Mouse (Mus musculus) ovary, adult 18-20 months (tissue): ENCODE measurements at regions not wholly inside any gene's neighbourhood (a gene's known extent, or its start where the extent isn't known, plus 50 kb on each side); places are given as distances from the start of the nearest gene placed in this dataset.
A peak's percentile ranks its signal among the peaks of the same experiment; 100 is the strongest.
"Not testable (repeated sequence)": the region's sequence is repeated elsewhere in the genome, so short reads cannot be mapped to it uniquely, and the experiment has no call there.

Experiments used
- DNase-seq: peaks from one replicate; pipeline ENCODE4 v3.0.0; 2022; ENCODE audit warnings: low spot score, mixed read lengths

- peak; percentile 5 for DNase-seq
Observed at GRCm38 (mm10) chr14:27562564-27562963, 54.3 kb upstream of the Ccdc66 start.

- DNase-seq, result not testable (repeated sequence)
Observed at GRCm38 (mm10) chr14:27561974-27562373, 53.7 kb upstream of the Ccdc66 start.

- peak; percentile 7 for DNase-seq
Observed at GRCm38 (mm10) chr14:27560434-27560833, 52.2 kb upstream of the Ccdc66 start.

- DNase-seq, result no peak
Observed at GRCm38 (mm10) chr14:27558794-27559491, 50.7 kb upstream of the Ccdc66 start.
